Mouse (Mus musculus) cerebellum, adult 8-10 months (tissue): ENCODE results near the gene Rad9b.

ENCODE experiments used
- DNase-seq: peaks from one replicate; pipeline ENCODE4 v3.0.0; 2022

The Rad9b gene

DNA sequence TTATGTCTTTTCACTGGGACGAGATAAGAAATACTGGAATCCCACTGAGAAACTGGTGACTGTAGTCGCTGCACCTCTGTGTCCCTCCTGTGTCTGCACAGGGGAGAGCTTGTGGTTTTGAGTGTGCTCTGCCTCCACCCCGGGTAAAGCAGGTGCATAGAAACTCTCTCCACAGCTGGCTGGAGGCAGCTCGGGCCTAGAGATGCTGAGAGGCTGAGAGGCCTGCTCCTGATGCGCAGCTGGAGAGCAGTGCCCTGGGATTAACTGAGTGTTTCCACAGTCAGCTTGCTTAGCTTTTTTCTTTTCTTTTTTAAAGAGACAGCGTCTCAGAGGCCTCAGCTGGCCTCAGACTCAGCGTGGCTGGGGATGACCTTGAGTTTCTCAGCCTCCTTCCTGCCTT, 42.3 kb downstream of the Rad9b start:
- no peak for DNase-seq

DNA sequence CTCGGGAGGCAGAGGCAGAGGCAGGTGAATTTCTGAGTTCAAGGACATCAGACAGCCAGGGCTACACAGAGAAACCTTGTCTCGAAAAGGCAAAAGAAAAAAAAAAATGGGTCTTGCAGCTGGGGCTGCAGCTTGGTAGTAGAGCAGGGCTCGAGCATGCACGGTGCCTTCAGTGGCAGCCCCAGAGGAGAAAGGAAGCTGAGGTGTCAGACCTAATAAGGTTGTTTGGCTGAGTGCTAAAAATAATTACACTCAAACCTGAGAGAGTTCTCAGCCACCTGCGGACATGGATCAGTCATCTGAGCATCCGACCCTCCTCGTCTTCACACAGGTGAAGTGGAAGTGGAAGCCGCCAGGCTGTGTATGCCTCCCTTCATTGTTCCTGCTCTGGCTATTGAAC, 43.3 kb downstream of the Rad9b start:
- no peak for DNase-seq

DNA sequence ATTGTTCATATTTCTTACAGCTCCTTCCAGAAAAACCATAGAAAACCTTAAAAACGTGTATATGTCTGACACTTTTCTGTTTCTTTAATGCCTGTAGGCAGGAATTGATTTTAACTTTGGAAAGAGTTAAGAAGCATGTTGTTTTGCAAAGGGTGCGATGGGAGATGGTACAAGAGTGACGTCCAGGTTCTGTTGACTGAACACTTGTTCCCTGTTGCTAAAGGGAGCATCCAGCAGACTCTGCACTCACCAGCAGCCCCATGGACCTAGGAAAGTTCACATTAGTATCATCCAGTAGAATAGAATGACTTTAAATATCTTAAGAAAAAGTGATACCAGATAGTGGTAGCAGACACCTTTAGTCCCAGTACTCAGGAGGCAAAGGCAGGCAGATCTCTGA, 47.5 kb downstream of the Rad9b start:
- DNase-seq: no peak

DNA sequence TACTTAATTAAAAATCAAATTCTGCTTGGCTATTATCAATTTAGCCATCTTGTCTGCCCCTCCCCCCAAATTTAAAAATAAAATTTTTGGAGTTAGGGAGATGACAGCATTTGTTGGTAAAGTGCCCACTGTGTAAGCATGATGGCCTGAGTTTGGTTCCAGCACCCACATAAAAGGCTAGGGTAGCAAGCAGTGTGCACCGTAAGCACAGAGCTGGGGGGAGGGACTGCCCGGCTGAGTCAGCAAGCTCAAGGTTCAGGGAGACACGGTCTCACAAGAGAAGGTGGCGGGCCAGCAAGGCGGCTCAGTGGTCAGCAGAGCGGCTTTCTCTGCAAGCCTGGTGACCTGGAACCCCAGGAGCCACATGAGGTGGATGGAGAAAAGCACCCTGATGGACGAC, 48.6 kb downstream of the Rad9b start:
- DNase-seq: no peak

DNA sequence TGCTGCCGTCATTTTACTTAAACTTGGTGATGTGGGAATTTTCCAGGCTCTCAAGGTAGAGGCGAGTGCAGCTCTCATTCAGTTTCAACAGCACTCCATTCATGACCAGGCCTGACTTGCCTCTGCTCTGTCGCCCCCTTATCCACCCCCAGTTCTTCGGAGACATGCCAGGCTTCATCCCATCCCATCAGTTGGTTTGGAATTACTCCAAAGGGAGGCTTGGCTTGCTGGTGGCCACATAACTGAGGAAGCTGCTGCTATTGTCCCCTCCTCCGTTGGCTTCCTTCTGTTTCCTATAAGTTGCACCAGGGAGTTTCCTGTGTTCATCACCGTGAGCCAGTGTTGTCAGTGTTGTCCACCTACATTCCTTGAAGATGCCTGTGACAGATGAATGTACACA, 49.5 kb downstream of the Rad9b start:
- no peak for DNase-seq

GRCm38 (mm10) chr5:122303937-122304336, 50.1 kb downstream of the Rad9b start:
- no peak for DNase-seq

DNA sequence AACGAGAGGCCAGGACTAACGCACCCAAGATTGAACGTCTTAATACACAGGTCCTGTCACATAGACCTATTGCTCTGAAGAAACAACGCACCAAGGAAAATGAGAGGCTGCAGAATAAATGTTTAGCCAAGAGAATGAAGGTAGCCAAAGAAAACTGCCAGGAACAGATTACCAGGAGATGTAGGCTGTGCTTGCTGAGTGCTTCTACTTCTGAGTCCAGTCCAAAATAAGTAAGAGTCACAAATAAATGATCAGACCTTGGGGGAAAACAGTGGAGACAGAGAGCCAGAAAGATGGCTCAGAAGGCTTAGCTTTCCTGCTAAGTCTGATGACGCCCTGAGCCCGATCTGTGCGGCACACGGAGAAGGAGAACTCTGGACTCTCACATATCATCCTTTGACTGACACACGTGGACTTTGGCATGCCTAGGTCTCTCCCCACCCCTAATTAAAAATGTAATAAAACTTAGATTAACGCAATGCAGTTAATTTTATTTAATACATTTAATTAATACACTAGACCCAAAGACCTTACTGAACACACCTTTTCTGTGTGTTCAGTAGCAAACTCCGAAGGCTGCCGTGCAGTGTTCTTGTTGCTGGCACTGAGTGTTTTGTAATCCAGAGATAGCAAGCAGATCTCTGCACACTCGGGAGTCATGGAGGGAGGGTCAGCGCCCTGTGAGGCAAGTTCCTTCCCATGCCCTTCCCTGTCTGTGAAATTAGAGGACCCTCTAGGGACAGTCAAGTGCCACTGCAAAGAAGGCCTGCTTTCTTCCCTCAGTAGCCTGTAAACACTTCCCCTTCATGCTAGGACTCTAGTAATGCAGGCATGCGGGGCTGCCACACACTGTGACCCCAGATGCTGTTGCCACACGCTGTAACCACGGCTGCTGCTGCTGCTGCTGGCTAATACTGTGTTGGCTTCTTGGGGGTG, 51.0 kb downstream of the Rad9b start:
- DNase-seq: no peak

GRCm38 (mm10) chr5:122300071-122300518, 53.9 kb downstream of the Rad9b start:
- DNase-seq: no peak

- DNase-seq: no peak
These were observed 58.7 kb downstream of the Rad9b start for GRCm38 (mm10) chr5:122295113-122295935.

DNA sequence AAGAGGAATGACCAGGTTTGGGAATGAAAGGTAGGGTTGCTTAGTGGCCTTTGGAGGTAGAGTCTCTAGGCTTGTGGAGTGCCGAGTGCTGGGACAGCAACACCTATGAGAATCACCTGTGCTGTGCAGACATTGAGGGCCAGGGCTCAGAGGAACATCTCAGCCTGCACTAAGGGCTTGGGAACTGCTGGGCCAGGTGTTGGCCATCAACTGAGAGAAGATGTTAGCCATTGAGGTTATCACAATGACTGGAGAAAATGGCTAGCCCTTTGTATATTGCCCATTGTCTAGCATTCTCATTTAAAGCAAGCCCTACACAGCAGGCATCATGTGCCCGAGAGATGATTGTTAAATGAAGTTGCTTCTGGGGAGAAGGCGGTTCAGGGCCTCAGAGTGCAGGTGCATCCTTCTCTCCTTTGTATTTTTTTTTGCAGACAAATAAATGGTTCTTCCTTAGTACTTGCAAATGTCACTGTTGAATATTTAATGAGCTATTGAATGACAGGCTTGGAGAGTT, 59.8 kb downstream of the Rad9b start:
- DNase-seq: no peak

DNA sequence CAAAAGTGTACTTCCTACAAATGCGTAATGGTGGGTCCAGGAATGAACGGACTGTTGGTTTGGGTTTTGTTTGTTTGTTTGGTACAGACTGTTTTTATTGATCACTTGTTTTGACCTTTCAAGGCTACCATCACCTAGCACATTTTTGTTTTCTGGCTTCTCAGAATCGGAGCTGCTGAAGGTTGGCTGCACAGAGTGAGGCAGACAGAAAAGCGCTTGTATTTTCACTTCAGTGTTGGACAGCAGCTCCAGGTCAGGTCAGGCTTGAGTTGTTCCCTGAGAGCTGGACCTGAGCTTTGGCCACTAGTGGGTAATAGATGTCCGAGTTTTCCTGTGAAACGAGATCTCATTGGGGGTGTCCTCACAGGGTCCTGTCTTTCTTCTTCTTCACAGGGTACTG, 60.9 kb downstream of the Rad9b start:
- DNase-seq: no peak

- DNase-seq: no peak
These were observed 62.3 kb downstream of the Rad9b start for GRCm38 (mm10) chr5:122291553-122292339.

DNA sequence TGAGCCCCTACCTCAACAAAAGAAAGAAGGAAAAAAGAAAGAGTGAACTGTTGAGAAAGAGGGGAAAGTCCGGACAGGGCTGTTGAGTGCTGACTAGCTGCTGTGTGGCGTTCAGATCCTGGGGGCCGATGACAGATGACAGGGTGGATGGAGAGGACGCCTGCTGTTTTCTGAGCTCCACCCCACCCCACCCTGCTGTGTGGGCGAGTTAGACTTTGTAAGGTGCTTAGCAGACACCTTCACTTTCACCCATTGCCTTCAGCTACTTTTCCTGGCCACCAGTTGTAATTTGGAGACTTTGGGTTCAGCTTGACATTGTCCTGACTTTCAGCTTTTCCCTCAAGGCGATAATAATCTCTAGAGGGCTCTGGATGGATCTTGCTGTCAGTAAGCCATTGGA, 62.9 kb downstream of the Rad9b start:
- no peak for DNase-seq

GRCm38 (mm10) chr5:122288147-122288811, 65.8 kb downstream of the Rad9b start:
- no peak for DNase-seq

GRCm38 (mm10) chr5:122287026-122287425, 67.0 kb downstream of the Rad9b start:
- DNase-seq: no peak

GRCm38 (mm10) chr5:122286191-122286590, 67.8 kb downstream of the Rad9b start:
- DNase-seq: no peak

DNA sequence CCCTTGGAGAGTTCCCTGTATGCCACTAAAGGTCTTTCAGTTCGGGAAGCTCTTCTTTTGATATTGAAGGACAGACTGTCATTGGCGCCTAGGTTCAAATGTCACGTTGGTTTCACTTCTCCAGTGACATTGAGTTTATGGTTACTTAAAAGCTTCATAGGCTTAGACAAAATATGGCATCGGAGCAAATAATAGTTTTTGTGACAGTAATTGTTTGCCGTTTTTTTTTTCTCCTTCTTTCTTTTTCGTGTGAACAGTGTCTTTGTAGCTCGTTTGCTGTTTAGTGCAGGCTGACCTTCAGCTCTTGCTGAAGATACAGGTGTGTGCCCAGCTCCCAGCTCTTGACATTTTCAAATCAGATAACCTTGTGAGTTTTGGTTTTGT, 68.3 kb downstream of the Rad9b start:
- DNase-seq: no peak

- DNase-seq: peak; percentile 64
These were observed 68.8 kb downstream of the Rad9b start for GRCm38 (mm10) chr5:122285029-122285766.

GRCm38 (mm10) chr5:122284183-122285028, 69.6 kb downstream of the Rad9b start, which contains the start of gene Pptc7:
Gene Pptc7, plus strand, starts transcription at chr5:122284365.
- DNase-seq: peak; percentile 85

DNA sequence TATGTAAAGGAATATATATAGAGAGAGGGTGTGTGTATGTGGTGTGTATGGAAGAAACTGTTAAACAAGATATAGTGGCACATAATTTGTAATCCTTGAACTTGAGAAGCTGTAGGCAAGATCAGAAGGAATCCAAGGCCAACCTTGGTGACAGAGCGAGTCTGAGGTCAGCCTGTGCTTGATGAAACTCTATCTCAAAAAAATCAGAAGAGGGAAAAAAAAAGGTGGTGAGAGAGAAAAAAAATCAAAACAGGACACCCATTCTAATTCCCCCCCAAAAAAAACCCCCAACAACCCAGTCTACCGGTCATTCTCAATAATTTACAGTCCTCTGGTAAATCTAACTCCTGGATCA, 70.2 kb downstream of the Rad9b start:
- DNase-seq: no peak
